Mouse (Mus musculus) MEL (cell line): Measurements from ENCODE around the gene Ptprn2.

Source experiments
- CTCF ChIP-seq, 3 experiments: IDR thresholded peaks in 2 of 3; conservative IDR thresholded peaks in 1 of 3; 2 replicates each; pipeline ENCODE4 v1.5.1; 2011 to 2012; ENCODE audit warnings: low read length in 3 of 3, low read depth in 2 of 3, mild to moderate bottlenecking in 2 of 3, improper control_type of control experiment in 1 of 3, inconsistent platforms in 1 of 3, mixed read lengths in 1 of 3, moderate library complexity in 1 of 3; ENCODE audit not compliant: control insufficient read depth in 1 of 3, insufficient read depth in 1 of 3, poor library complexity in 1 of 3, severe bottlenecking in 1 of 3
- EP300 ChIP-seq, 2 experiments: IDR thresholded peaks; 2 replicates each; pipeline ENCODE4 v1.6.1; 2011; ENCODE audit warnings: improper control_type of control experiment in 2 of 2, low read length in 2 of 2, low read depth in 1 of 2, mild to moderate bottlenecking in 1 of 2
- GATA1 ChIP-seq: IDR thresholded peaks from 2 replicates; pipeline ENCODE4 v1.6.1; 2011; ENCODE audit warnings: low read depth, low read length, improper control_type of control experiment
- POLR2A ChIP-seq, 2 experiments: IDR thresholded peaks; 2 replicates each; pipeline ENCODE4 v1.6.1; 2011 to 2012; ENCODE audit warnings: low read length in 2 of 2, mild to moderate bottlenecking in 2 of 2, control low read depth in 1 of 2, improper control_type of control experiment in 1 of 2, low read depth in 1 of 2, moderate library complexity in 1 of 2; ENCODE audit not compliant: control insufficient read depth in 1 of 2, insufficient read depth in 1 of 2, poor library complexity in 1 of 2
- RAD21 ChIP-seq: IDR thresholded peaks from 2 replicates; pipeline ENCODE4 v1.6.1; 2011; ENCODE audit warnings: mild to moderate bottlenecking, low read depth, low read length, improper control_type of control experiment
- TAL1 ChIP-seq: IDR thresholded peaks from 2 replicates; pipeline ENCODE4 v1.6.1; 2012; ENCODE audit warnings: mild to moderate bottlenecking, inconsistent platforms, low read length, moderate library complexity, mixed read lengths
- TCF12 ChIP-seq: IDR thresholded peaks from 2 replicates; pipeline ENCODE4 v1.6.1; 2014; ENCODE audit warnings: low read depth, mild to moderate bottlenecking, inconsistent platforms, low read length, improper control_type of control experiment, moderate library complexity
- UBTF ChIP-seq: IDR thresholded peaks from 2 replicates; pipeline ENCODE4 v1.6.1; 2012; ENCODE audit warnings: low read depth, mild to moderate bottlenecking, inconsistent platforms, low read length, improper control_type of control experiment, moderate library complexity, borderline replicate concordance; ENCODE audit not compliant: insufficient read depth
- ZNF384 ChIP-seq: IDR thresholded peaks from 2 replicates; pipeline ENCODE4 v1.6.1; 2012; ENCODE audit warnings: low read depth, mild to moderate bottlenecking, inconsistent platforms, low read length, improper control_type of control experiment

GRCm38 (mm10) chr12:116927516-116927915, 442.0 kb downstream of the Ptprn2 start:
- no peak for TF ChIP-seq TAL1
- no peak for TF ChIP-seq RAD21
- no peak for TF ChIP-seq EP300 (IDR thresholded peaks at IDR 0.05; ENCODE audit: low read depth in 1 of 2, low read length in 2 of 2)
- TF ChIP-seq CTCF (IDR thresholded peaks at IDR 0.05 in 2 of 3, conservative IDR thresholded peaks at IDR 0.05 in 1 of 3; ENCODE audit: control insufficient read depth in 1 of 3, insufficient read depth in 1 of 3, low read depth in 2 of 3, low read length in 3 of 3, poor library complexity in 1 of 3, severe bottlenecking in 1 of 3) = no peak
- TF ChIP-seq UBTF = no peak
- no peak for TF ChIP-seq GATA1
- TF ChIP-seq POLR2A (IDR thresholded peaks at IDR 0.05; ENCODE audit: control insufficient read depth in 1 of 2, insufficient read depth in 1 of 2, low read depth in 1 of 2, low read length in 2 of 2, poor library complexity in 1 of 2) = no peak
- no peak for TF ChIP-seq ZNF384
- no peak for TF ChIP-seq TCF12
